Mouse (Mus musculus) layer of hippocampus, adult 8-10 months (tissue): Measurements from ENCODE around the gene Sec62. TPM values are rescaled to one million over a fixed set of nuclear protein-coding genes. Genes with fewer than 3 reads are reported as not detected.

Experiments
- DNase-seq, 2 experiments: peaks; one replicate each; pipeline ENCODE4 v3.0.0; 2022; ENCODE audit warnings: low spot score in 2 of 2
- total RNA-seq, 4 experiments: library from RNA; stranded (reverse); gene quantifications; 2 replicates each; pipeline ENCODE4 v1.2.4; 2022

The Sec62 gene
- 100 to 1,000 TPM in 1 of 4 experiments, 10 to 100 TPM in 3; 90.6 to 104 (median 95.9) TPM for total RNA-seq

GRCm38 (mm10) chr3:30792737-30793402 lies at the start of gene Sec62:
Gene Sec62 (plus strand): TSS chr3:30792875.
- DNase-seq = peak; percentile 86 to 92

- DNase-seq = no peak
Measured at GRCm38 (mm10) chr3:30742891-30743290, 49.8 kb upstream of the Sec62 start.

GRCm38 (mm10) chr3:30746006-30746405 lies 46.7 kb upstream of the Sec62 start, which contains the start of gene Samd7:
Gene Samd7 (plus strand): TSS chr3:30746293.
- DNase-seq = no peak

- no peak for DNase-seq
Measured at GRCm38 (mm10) chr3:30748316-30748715, 44.4 kb upstream of the Sec62 start.

GRCm38 (mm10) chr3:30754696-30755095 lies 38.0 kb upstream of the Sec62 start:
- no peak for DNase-seq

GRCm38 (mm10) chr3:30764877-30765276 lies 27.8 kb upstream of the Sec62 start:
- no peak for DNase-seq

- DNase-seq = no peak
Measured at GRCm38 (mm10) chr3:30765311-30766027, 27.2 kb upstream of the Sec62 start.

GRCm38 (mm10) chr3:30766177-30766576 lies 26.5 kb upstream of the Sec62 start:
- no peak for DNase-seq

GRCm38 (mm10) chr3:30767271-30767670 lies 25.4 kb upstream of the Sec62 start:
- peak in 1 of 2 experiments; percentile 5 for DNase-seq

GRCm38 (mm10) chr3:30769755-30770515 lies 22.7 kb upstream of the Sec62 start:
- no peak for DNase-seq

- DNase-seq = no peak
Measured at GRCm38 (mm10) chr3:30771560-30771959, 21.1 kb upstream of the Sec62 start.

GRCm38 (mm10) chr3:30772631-30773030 lies 20.0 kb upstream of the Sec62 start:
- no peak for DNase-seq

- DNase-seq = no peak
Measured at GRCm38 (mm10) chr3:30774677-30775076, 18.0 kb upstream of the Sec62 start.

GRCm38 (mm10) chr3:30777984-30778383 lies 14.7 kb upstream of the Sec62 start:
- no peak for DNase-seq

GRCm38 (mm10) chr3:30788531-30788930 lies 4.1 kb upstream of the Sec62 start:
- DNase-seq = no peak

GRCm38 (mm10) chr3:30793403-30794221 lies 937 bp downstream of the Sec62 start:
- DNase-seq = peak; percentile 10 to 23

GRCm38 (mm10) chr3:30802171-30802570 lies 9.5 kb downstream of the Sec62 start:
- DNase-seq = no peak

- DNase-seq = no peak
Measured at GRCm38 (mm10) chr3:30812881-30813280, 20.2 kb downstream of the Sec62 start.

- peak; percentile 15 to 22 for DNase-seq
Measured at GRCm38 (mm10) chr3:30818630-30819125, 26.0 kb downstream of the Sec62 start.

- DNase-seq = no peak
Measured at GRCm38 (mm10) chr3:30822163-30822562, 29.5 kb downstream of the Sec62 start.

- DNase-seq = no peak
Measured at GRCm38 (mm10) chr3:30826069-30826468, 33.4 kb downstream of the Sec62 start.
